Mouse (Mus musculus): Measurements from ENCODE around the gene Pex11g. TPM values are rescaled to one million over a fixed set of nuclear protein-coding genes. Genes with fewer than 3 reads are reported as not detected.

The Pex11g gene
- total and polyA plus RNA-seq, 3 experiments: 0.35 to 1.4 TPM; not detected in 1

DNA sequence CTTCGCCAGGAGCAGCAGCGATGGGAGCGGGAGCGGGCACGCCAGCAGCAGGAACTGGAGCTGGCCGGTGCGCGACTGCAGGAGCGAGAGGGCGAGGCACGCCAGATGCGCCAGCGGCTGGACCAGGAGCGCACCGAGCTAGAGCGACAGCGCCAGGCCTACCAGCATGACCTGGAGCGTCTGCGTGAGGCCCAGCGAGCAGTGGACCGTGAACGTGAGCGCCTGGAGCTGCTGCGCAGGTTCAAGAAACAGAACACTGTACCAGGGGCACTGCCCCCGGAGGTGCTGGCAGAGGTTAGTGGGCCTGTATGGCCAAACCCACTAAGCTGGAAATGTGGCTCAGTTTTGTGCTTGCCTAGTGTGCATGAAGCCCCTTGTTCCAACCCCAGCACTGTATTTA is 15.5 kb downstream of the Pex11g start:
- Histone ChIP-seq H3K9ac (ENCODE audit: control insufficient read depth, low read depth, low read length, poor library complexity, severe bottlenecking) (no peak overlapping the region), H3K27ac (ENCODE audit: control insufficient read depth, low read depth, low read length) (no peak overlapping the region), H3K27me3 (ENCODE audit: control insufficient read depth in 1 of 2, insufficient read depth in 2 of 2, low read length in 2 of 2) (no peaks in the 10 kb centered on the region), H3K79me2 (ENCODE audit: control insufficient read depth, insufficient read depth, low read length, poor library complexity) (no peaks in the 10 kb centered on the region), H3K4me3 (ENCODE audit: control insufficient read depth in 1 of 2, insufficient read depth in 1 of 2, low read depth in 2 of 2, low read length in 2 of 2) (no peak overlapping the region), H3K9me3 (replicated peaks; ENCODE audit: insufficient read depth, low read length) (no peaks in the 10 kb centered on the region), H3K4me1 (ENCODE audit: control insufficient read depth in 1 of 2, insufficient read depth in 2 of 2, low read length in 2 of 2) (no peaks in the 10 kb centered on the region), H3K36me3 (ENCODE audit: control insufficient read depth in 1 of 2, insufficient read depth in 2 of 2, low read length in 2 of 2) (no peaks in the 10 kb centered on the region)
- no peak for DNase-seq (ENCODE audit: low read depth, low spot score)
- TF ChIP-seq MAFK (IDR thresholded peaks at IDR 0.05; ENCODE audit: borderline replicate concordance, low read depth, low read length): no peak
- TF ChIP-seq TCF12 (IDR thresholded peaks at IDR 0.05; ENCODE audit: low read depth, low read length): no peak
- no peak for TF ChIP-seq POLR2A (IDR thresholded peaks at IDR 0.05; ENCODE audit: control insufficient read depth in 1 of 2, insufficient read depth in 1 of 2, low read depth in 1 of 2, low read length in 2 of 2, poor library complexity in 1 of 2)
- no peak for TF ChIP-seq TBP (IDR thresholded peaks at IDR 0.05; ENCODE audit: low read depth, low read length)
- TF ChIP-seq CHD2 (IDR thresholded peaks at IDR 0.05; ENCODE audit: low read length): no peak
- no peak for TF ChIP-seq RCOR1 (IDR thresholded peaks at IDR 0.05; ENCODE audit: low read depth, low read length)
- no peak for TF ChIP-seq POLR2AphosphoS2 (IDR thresholded peaks at IDR 0.05; ENCODE audit: low read length)
- TF ChIP-seq KAT2A (conservative IDR thresholded peaks at IDR 0.05; ENCODE audit: low read depth, low read length): no peak
- no peak for TF ChIP-seq UBTF (IDR thresholded peaks at IDR 0.05; ENCODE audit: borderline replicate concordance, insufficient read depth, low read depth, low read length)
- TF ChIP-seq E2F4 (IDR thresholded peaks at IDR 0.05; ENCODE audit: borderline replicate concordance, low read depth, low read length): no peak
- TF ChIP-seq MXI1 (IDR thresholded peaks at IDR 0.05; ENCODE audit: low read depth, low read length): no peak
- no peak for TF ChIP-seq MEF2A (IDR thresholded peaks at IDR 0.05; ENCODE audit: extremely low read depth, insufficient replicate concordance, low read depth, low read length, poor library complexity, severe bottlenecking)
- no peak for TF ChIP-seq NELFE (IDR thresholded peaks at IDR 0.05; ENCODE audit: low read depth, low read length)
- no peak for TF ChIP-seq USF1 (IDR thresholded peaks at IDR 0.05; ENCODE audit: low read depth, low read length)
- TF ChIP-seq ZC3H11A (IDR thresholded peaks at IDR 0.05; ENCODE audit: low read depth, low read length): no peak
- TF ChIP-seq RAD21 (IDR thresholded peaks at IDR 0.05; ENCODE audit: low read depth, low read length): no peak

DNA sequence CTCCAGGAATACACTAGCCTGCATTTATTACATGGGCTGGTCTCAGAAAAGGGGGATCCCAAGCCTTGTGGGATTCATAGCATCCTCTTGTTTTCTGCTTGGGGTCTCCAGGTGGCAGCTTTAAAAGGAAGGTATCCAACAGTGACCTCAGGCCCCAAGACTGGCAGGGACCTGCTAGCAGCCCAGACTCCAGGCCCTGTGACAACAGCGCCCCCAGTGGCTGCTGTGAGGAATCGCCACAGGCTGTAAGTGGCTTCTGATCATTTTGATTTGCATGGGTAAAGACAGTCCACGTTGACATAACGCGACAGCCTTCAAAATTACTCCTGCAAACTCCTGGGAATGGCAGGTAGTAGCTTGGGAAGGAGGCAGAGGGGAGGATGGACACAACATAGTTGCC is 16.8 kb downstream of the Pex11g start:
- Histone ChIP-seq H3K9ac (ENCODE audit: control insufficient read depth, low read depth, low read length, poor library complexity, severe bottlenecking) (no peak overlapping the region), H3K36me3 (ENCODE audit: control insufficient read depth in 1 of 2, insufficient read depth in 2 of 2, low read length in 2 of 2) (no peaks in the 10 kb centered on the region), H3K27ac (ENCODE audit: control insufficient read depth, low read depth, low read length) (no peak overlapping the region), H3K9me3 (replicated peaks; ENCODE audit: insufficient read depth, low read length) (no peaks in the 10 kb centered on the region), H3K79me2 (ENCODE audit: control insufficient read depth, insufficient read depth, low read length, poor library complexity) (no peaks in the 10 kb centered on the region), H3K27me3 (ENCODE audit: control insufficient read depth in 1 of 2, insufficient read depth in 2 of 2, low read length in 2 of 2) (no peaks in the 10 kb centered on the region), H3K4me3 (ENCODE audit: control insufficient read depth in 1 of 2, insufficient read depth in 1 of 2, low read depth in 2 of 2, low read length in 2 of 2) (no peak overlapping the region), H3K4me1 (ENCODE audit: control insufficient read depth in 1 of 2, insufficient read depth in 2 of 2, low read length in 2 of 2) (no peaks in the 10 kb centered on the region)
- TF ChIP-seq JUND (IDR thresholded peaks at IDR 0.05; ENCODE audit: low read depth, low read length): no peak
- TF ChIP-seq POLR2AphosphoS5 (IDR thresholded peaks at IDR 0.05; ENCODE audit: borderline replicate concordance, low read depth, low read length): no peak
- TF ChIP-seq BHLHE40 (IDR thresholded peaks at IDR 0.05; ENCODE audit: borderline replicate concordance, low read depth, low read length): 0 out of 2 replicates have a peak, but pooled peaks have one; percentile 38
- TF ChIP-seq MAFK (IDR thresholded peaks at IDR 0.05; ENCODE audit: borderline replicate concordance, low read depth, low read length): no peak
- peak; percentile 90 to 96 (median 96) for TF ChIP-seq CTCF (IDR thresholded peaks at IDR 0.05 in 2 of 3, conservative IDR thresholded peaks at IDR 0.05 in 1 of 3; ENCODE audit: control insufficient read depth in 1 of 3, insufficient read depth in 1 of 3, low read depth in 2 of 3, low read length in 3 of 3, poor library complexity in 1 of 3, severe bottlenecking in 1 of 3)
- no peak for TF ChIP-seq NELFE (IDR thresholded peaks at IDR 0.05; ENCODE audit: low read depth, low read length)
- TF ChIP-seq ZKSCAN1 (IDR thresholded peaks at IDR 0.05; ENCODE audit: low read depth, low read length): no peak
- no peak for TF ChIP-seq ZNF384 (IDR thresholded peaks at IDR 0.05; ENCODE audit: low read depth, low read length)
- peak; percentile 53 for TF ChIP-seq ZC3H11A (IDR thresholded peaks at IDR 0.05; ENCODE audit: low read depth, low read length)
- no peak for TF ChIP-seq HCFC1 (IDR thresholded peaks at IDR 0.05; ENCODE audit: low read depth, low read length)
- 0 out of 2 replicates have a peak, but pooled peaks have one; percentile 22 for TF ChIP-seq MAX (IDR thresholded peaks at IDR 0.05; ENCODE audit: low read length)
- TF ChIP-seq RAD21 (IDR thresholded peaks at IDR 0.05; ENCODE audit: low read depth, low read length): peak; percentile 76
- peak; percentile 63 for TF ChIP-seq SMC3 (IDR thresholded peaks at IDR 0.05; ENCODE audit: low read depth, low read length)
- DNase-seq (ENCODE audit: low read depth, low spot score): peak; percentile 72

Data from MEL (cell line).